Mouse (Mus musculus) CH12.LX (cell line): ENCODE measurements at regions not wholly inside any gene's neighbourhood (a gene's known extent, or its start where the extent isn't known, plus 50 kb on each side); places are given as distances from the start of the nearest gene placed in this dataset.

Experiments used
- DNase-seq: peaks from one replicate; pipeline ENCODE4 v3.0.0-alpha.2; 2013; ENCODE audit errors: extremely low read depth
- H3K27ac ChIP-seq: 2 replicates; pipeline ENCODE4 v1.5.1; 2012; ENCODE audit warnings: low read depth, mild to moderate bottlenecking, control low read depth, moderate library complexity; ENCODE audit not compliant: insufficient read depth
- H3K27me3 ChIP-seq: replicated peaks from 2 replicates; pipeline ENCODE3; 2012; ENCODE audit warnings: inconsistent platforms
- H3K36me3 ChIP-seq, 2 experiments: replicated peaks in 1 of 2; 2 replicates each; pipeline versions ENCODE3 to v1.6.1; 2012; ENCODE audit warnings: inconsistent platforms in 1 of 2, low read length in 1 of 2, mild to moderate bottlenecking in 1 of 2, mixed read lengths in 1 of 2, moderate library complexity in 1 of 2; ENCODE audit not compliant: control insufficient read depth in 1 of 2, insufficient read depth in 1 of 2
- H3K4me1 ChIP-seq, 2 experiments: 2 replicates each; pipeline ENCODE4 v1.6.1; 2012; ENCODE audit warnings: inconsistent platforms in 1 of 2, moderate library complexity in 1 of 2; ENCODE audit not compliant: insufficient read depth in 2 of 2, control insufficient read depth in 1 of 2
- H3K4me2 ChIP-seq: 2 replicates; pipeline ENCODE4 v1.6.1; 2012; ENCODE audit warnings: low read depth, mild to moderate bottlenecking, control low read depth; ENCODE audit not compliant: poor library complexity, insufficient read depth, severe bottlenecking
- H3K4me3 ChIP-seq, 3 experiments: fragments of 150-350 bp in 1 of 3; sonication (generic) in 1 of 3; replicated peaks in 1 of 3; 2 replicates each; pipeline versions ENCODE3 to v1.5.1; 2011 to 2012; ENCODE audit warnings: low read depth in 2 of 3, low read length in 2 of 3, mild to moderate bottlenecking in 2 of 3, moderate library complexity in 2 of 3, control low read depth in 1 of 3, improper control_type of control experiment in 1 of 3, inconsistent platforms in 1 of 3, mixed read lengths in 1 of 3; ENCODE audit not compliant: poor library complexity in 1 of 3
- H3K79me2 ChIP-seq: replicated peaks from 2 replicates; pipeline ENCODE4 v1.6.1; 2012; ENCODE audit warnings: mild to moderate bottlenecking, moderate library complexity; ENCODE audit not compliant: control insufficient read depth, poor library complexity, insufficient read depth, severe bottlenecking; ENCODE audit errors: extremely low read depth
- H3K9ac ChIP-seq: 2 replicates; pipeline ENCODE4 v1.6.1; 2012; ENCODE audit warnings: low read depth, mild to moderate bottlenecking, control low read depth, moderate library complexity; ENCODE audit not compliant: insufficient read depth
- H3K9me3 ChIP-seq: replicated peaks from 2 replicates; pipeline ENCODE3; 2012; ENCODE audit warnings: low read length, inconsistent platforms, mixed read lengths
- BHLHE40 ChIP-seq: IDR thresholded peaks from 2 replicates; pipeline ENCODE4 v1.6.1; 2011; ENCODE audit warnings: mild to moderate bottlenecking, low read depth, low read length, improper control_type of control experiment
- CHD1 ChIP-seq: IDR thresholded peaks from 2 replicates; pipeline ENCODE4 v1.6.1; 2012; ENCODE audit warnings: low read depth, low read length, improper control_type of control experiment, inconsistent platforms
- CHD2 ChIP-seq: IDR thresholded peaks from 2 replicates; pipeline ENCODE4 v1.6.1; 2011; ENCODE audit warnings: low read length, improper control_type of control experiment
- ELF1 ChIP-seq: IDR thresholded peaks from 2 replicates; pipeline ENCODE4 v1.6.1; 2014; ENCODE audit warnings: low read depth, mild to moderate bottlenecking, inconsistent platforms, low read length, improper control_type of control experiment
- EP300 ChIP-seq: IDR thresholded peaks from 2 replicates; pipeline ENCODE4 v1.6.1; 2011; ENCODE audit warnings: low read length, improper control_type of control experiment
- ETS1 ChIP-seq: conservative IDR thresholded peaks from 2 replicates; pipeline ENCODE4 v1.6.1; 2012; ENCODE audit warnings: low read depth, mild to moderate bottlenecking, inconsistent platforms, low read length, improper control_type of control experiment, moderate library complexity
- GABPA ChIP-seq: IDR thresholded peaks from 2 replicates; pipeline ENCODE4 v1.6.1; 2012; ENCODE audit warnings: low read depth, low read length, improper control_type of control experiment, inconsistent platforms; ENCODE audit not compliant: insufficient replicate concordance
- HCFC1 ChIP-seq: IDR thresholded peaks from 2 replicates; pipeline ENCODE4 v1.6.1; 2012; ENCODE audit warnings: low read depth, mild to moderate bottlenecking, inconsistent platforms, low read length, improper control_type of control experiment
- IRF4 ChIP-seq: IDR thresholded peaks from 2 replicates; pipeline ENCODE4 v1.6.1; 2014; ENCODE audit warnings: low read depth, mild to moderate bottlenecking, inconsistent platforms, low read length, improper control_type of control experiment
- JUN ChIP-seq: IDR thresholded peaks from 2 replicates; pipeline ENCODE4 v1.6.1; 2011; ENCODE audit warnings: low read depth, mild to moderate bottlenecking, low read length, improper control_type of control experiment, moderate library complexity; ENCODE audit not compliant: insufficient read depth
- JUND ChIP-seq: conservative IDR thresholded peaks from 2 replicates; pipeline ENCODE4 v1.6.1; 2011; ENCODE audit warnings: low read depth, low read length, improper control_type of control experiment
- KAT2A ChIP-seq: IDR thresholded peaks from 2 replicates; pipeline ENCODE4 v1.6.1; 2012; ENCODE audit warnings: low read length, improper control_type of control experiment, inconsistent platforms; ENCODE audit not compliant: insufficient replicate concordance
- MAZ ChIP-seq: IDR thresholded peaks from 2 replicates; pipeline ENCODE4 v1.6.1; 2012; ENCODE audit warnings: low read depth, mild to moderate bottlenecking, inconsistent platforms, low read length, improper control_type of control experiment, moderate library complexity
- MXI1 ChIP-seq: IDR thresholded peaks from 2 replicates; pipeline ENCODE4 v1.6.1; 2011; ENCODE audit warnings: mild to moderate bottlenecking, low read depth, low read length, improper control_type of control experiment
- MYC ChIP-seq: IDR thresholded peaks from 2 replicates; pipeline ENCODE4 v1.6.1; 2011; ENCODE audit warnings: low read depth, mild to moderate bottlenecking, improper control_type of control experiment, low read length
- NELFE ChIP-seq: IDR thresholded peaks from 2 replicates; pipeline ENCODE4 v1.6.1; 2011; ENCODE audit warnings: low read depth, low read length, improper control_type of control experiment
- POLR2A ChIP-seq: IDR thresholded peaks from 2 replicates; pipeline ENCODE4 v1.6.1; 2011; ENCODE audit warnings: low read depth, mild to moderate bottlenecking, improper control_type of control experiment, low read length
- POLR2AphosphoS2 ChIP-seq: IDR thresholded peaks from 2 replicates; pipeline ENCODE4 v1.6.1; 2011; ENCODE audit warnings: low read depth, low read length, improper control_type of control experiment
- RCOR1 ChIP-seq: conservative IDR thresholded peaks from 2 replicates; pipeline ENCODE4 v1.6.1; 2012; ENCODE audit warnings: low read depth, mild to moderate bottlenecking, inconsistent platforms, low read length, improper control_type of control experiment
- USF2 ChIP-seq: conservative IDR thresholded peaks from 2 replicates; pipeline ENCODE4 v1.6.1; 2011; ENCODE audit warnings: low read depth, low read length, improper control_type of control experiment
- ZNF384 ChIP-seq: IDR thresholded peaks from 2 replicates; pipeline ENCODE4 v1.6.1; 2012; ENCODE audit warnings: low read depth, low read length, improper control_type of control experiment, inconsistent platforms
- dilution Hi-C: fragments of 300-500 bp; cut with MboI; formaldehyde crosslinking; loops from 2 replicates; pipeline ENCODE4 v1.14.3; 2020; ENCODE audit warnings: low sequenced_read_pairs; ENCODE audit not compliant: extremely low pct_unique_long_range_greater_than_20kb, extremely low pct_ligation_motif_present
- in situ Hi-C: fragments of 300-500 bp; cut with MboI; formaldehyde crosslinking; loops from 3 replicates; pipeline ENCODE4 v1.14.3; 2019; ENCODE audit warnings: low sequenced_read_pairs, low pct_ligation_motif_present, low pct_unique_long_range_greater_than_20kb, mixed read lengths

GRCm38 (mm10) chr4:5029929-5030328, 236.8 kb upstream of the Impad1 start:
- Histone ChIP-seq H3K36me3 (no peaks in the 10 kb centered on the region), H3K4me1 (no peaks in the 10 kb centered on the region), H3K4me3 (no peak overlapping the region), H3K27me3 (no peaks in the 10 kb centered on the region), H3K9ac (no peak overlapping the region), H3K79me2 (no peaks in the 10 kb centered on the region), H3K9me3 (no peaks in the 10 kb centered on the region), H3K4me2 (no peak overlapping the region), H3K27ac (no peak overlapping the region)
- dilution Hi-C loops, result no loop called here
- in situ Hi-C loops, result no loop called here
- TF ChIP-seq ELF1 (no peak), JUND (no peak), USF2 (no peak), RCOR1 (no peak), POLR2AphosphoS2 (no peak)
- no peak for DNase-seq

- Histone ChIP-seq H3K9ac (no peak overlapping the region), H3K27me3 (no peaks in the 10 kb centered on the region), H3K27ac (no peak overlapping the region), H3K79me2 (no peaks in the 10 kb centered on the region), H3K9me3 (no peaks in the 10 kb centered on the region), H3K4me1 (no peaks in the 10 kb centered on the region), H3K4me2 (no peak overlapping the region), H3K36me3 (no peaks in the 10 kb centered on the region), H3K4me3 (no peak overlapping the region)
- DNase-seq, result no peak
- in situ Hi-C loops, result no loop called here
- dilution Hi-C loops, result no loop called here
- TF ChIP-seq ELF1 (no peak), USF2 (no peak), HCFC1 (no peak)
Observed at GRCm38 (mm10) chr4:4987491-4987890, 194.3 kb upstream of the Impad1 start.

- in situ Hi-C loops (no loop called here), dilution Hi-C loops (no loop called here)
- DNase-seq, result no peak
- Histone ChIP-seq H3K27me3 (no peaks in the 10 kb centered on the region), H3K4me2 (no peak overlapping the region), H3K9ac (no peak overlapping the region), H3K79me2 (no peaks in the 10 kb centered on the region), H3K9me3 (no peaks in the 10 kb centered on the region), H3K4me1 (no peaks in the 10 kb centered on the region), H3K4me3 (no peak overlapping the region), H3K27ac (no peak overlapping the region), H3K36me3 (no peaks in the 10 kb centered on the region)
- no peak for TF ChIP-seq IRF4
- TF ChIP-seq MXI1, result no peak
- TF ChIP-seq MAZ, result no peak
- TF ChIP-seq POLR2A, result no peak
- no peak for TF ChIP-seq BHLHE40
- no peak for TF ChIP-seq RCOR1
- no peak for TF ChIP-seq ETS1
- no peak for TF ChIP-seq JUN
- no peak for TF ChIP-seq ZNF384
- TF ChIP-seq USF2, result no peak
- TF ChIP-seq POLR2AphosphoS2, result no peak
- TF ChIP-seq CHD2, result no peak
- TF ChIP-seq MYC, result no peak
- TF ChIP-seq EP300, result no peak
- TF ChIP-seq NELFE, result no peak
- TF ChIP-seq KAT2A, result no peak
- no peak for TF ChIP-seq GABPA
- TF ChIP-seq CHD1, result no peak
Observed at GRCm38 (mm10) chr4:4983474-4984194, 190.5 kb upstream of the Impad1 start.
